Mouse (Mus musculus): ENCODE data around the gene Ophn1. TPM values are rescaled to one million over a fixed set of nuclear protein-coding genes. Genes with fewer than 3 reads are reported as not detected.

Gene Ophn1
- polyA plus RNA-seq, 1 experiment from 2014 or later: 40.2 TPM

DNA sequence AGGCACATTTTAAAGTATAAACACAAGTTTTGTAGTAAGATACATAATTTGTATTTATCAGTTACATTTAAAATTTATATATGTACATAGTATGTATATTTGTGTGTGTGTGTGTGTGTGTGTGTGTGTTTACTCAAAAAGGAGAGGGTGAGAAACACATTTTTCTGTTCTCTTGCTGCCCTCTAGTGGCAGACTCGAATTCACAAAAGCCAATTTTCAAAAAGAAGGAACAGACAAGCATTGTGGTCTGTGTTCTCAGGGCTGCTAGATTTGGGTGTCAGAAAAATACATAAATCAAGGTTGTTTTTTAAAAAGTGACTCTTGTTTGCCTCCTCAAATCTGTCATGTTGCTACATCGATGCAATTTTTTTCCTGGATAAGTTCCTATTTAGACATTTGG, 272.0 kb downstream of the Ophn1 start:
- 6% methylated on average over 2 of the region's 2 CpGs for WGBS
- Histone ChIP-seq H3K9me3 (no peaks in the 10 kb centered on the region), H3K4me1 (replicated peaks) (no peaks in the 10 kb centered on the region), H3K36me3 (no peaks in the 10 kb centered on the region), H3K27me3 (no peaks in the 10 kb centered on the region), H3K9ac (no peak overlapping the region), H3K27ac (replicated peaks) (no peak overlapping the region), H3K4me2 (no peak overlapping the region), H3K4me3 (no peak overlapping the region)
- no peak for ATAC-seq (ENCODE audit: low FRiP score, low read depth)

DNA sequence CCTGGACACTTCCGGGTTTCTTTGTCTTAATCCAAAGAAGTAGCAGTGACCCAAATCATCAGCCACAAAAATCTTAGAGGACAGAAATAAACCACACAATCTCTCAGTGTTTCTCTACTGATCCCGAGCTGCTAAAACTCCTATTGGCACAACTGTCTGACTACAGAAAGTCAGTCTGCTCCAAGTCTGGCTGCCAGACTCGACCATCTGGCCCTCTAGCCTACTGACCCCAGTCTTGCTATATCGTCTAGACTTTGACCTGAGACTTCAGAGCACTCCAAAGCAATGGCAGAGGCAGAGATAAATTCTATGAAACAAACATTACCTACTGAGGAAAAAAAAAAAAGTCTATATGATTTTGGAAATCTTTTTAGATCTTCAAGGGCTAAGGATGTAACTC, 273.4 kb downstream of the Ophn1 start:
- H3K9ac ChIP-seq: no peak overlapping the region
- no peak for ATAC-seq (ENCODE audit: low FRiP score, low read depth)
- no peaks in the 10 kb centered on the region for H3K4me1 ChIP-seq (replicated peaks)
- no peak overlapping the region for H3K4me2 ChIP-seq
- no peaks in the 10 kb centered on the region for H3K27me3 ChIP-seq
- 72% methylated on average over 4 of the region's 4 CpGs for whole genome bisulfite sequencing
- H3K9me3 ChIP-seq: no peaks in the 10 kb centered on the region
- no peak overlapping the region for H3K4me3 ChIP-seq
- H3K36me3 ChIP-seq: no peaks in the 10 kb centered on the region
- no peak overlapping the region for H3K27ac ChIP-seq (replicated peaks)

DNA sequence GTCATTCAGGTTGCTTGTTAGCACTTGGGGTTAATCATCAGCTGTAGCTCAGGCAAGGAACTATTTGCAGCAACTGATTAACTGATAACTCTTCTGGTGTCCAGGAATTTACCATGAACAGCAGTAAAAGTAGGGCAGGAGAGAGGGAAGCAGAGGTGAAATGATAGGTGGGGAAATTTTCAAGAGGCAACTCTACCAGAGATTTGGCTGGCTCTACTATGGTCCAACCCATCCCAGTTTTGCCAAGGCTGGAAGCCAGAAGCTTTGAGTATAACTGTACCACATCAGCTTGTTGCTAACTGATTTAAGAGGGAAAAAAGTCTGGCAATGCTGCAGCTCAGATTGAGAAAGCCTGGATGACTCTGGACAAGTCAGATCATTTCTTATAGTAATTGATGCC, 316.6 kb downstream of the Ophn1 start:
- ATAC-seq (ENCODE audit: low FRiP score, low read depth): no peak
- Histone ChIP-seq H3K27me3 (no peaks in the 10 kb centered on the region), H3K27ac (replicated peaks) (no peak overlapping the region), H3K4me2 (no peak overlapping the region), H3K9ac (no peak overlapping the region), H3K4me3 (no peak overlapping the region), H3K36me3 (no peaks in the 10 kb centered on the region), H3K4me1 (replicated peaks) (no peaks in the 10 kb centered on the region), H3K9me3 (no peaks in the 10 kb centered on the region)

DNA sequence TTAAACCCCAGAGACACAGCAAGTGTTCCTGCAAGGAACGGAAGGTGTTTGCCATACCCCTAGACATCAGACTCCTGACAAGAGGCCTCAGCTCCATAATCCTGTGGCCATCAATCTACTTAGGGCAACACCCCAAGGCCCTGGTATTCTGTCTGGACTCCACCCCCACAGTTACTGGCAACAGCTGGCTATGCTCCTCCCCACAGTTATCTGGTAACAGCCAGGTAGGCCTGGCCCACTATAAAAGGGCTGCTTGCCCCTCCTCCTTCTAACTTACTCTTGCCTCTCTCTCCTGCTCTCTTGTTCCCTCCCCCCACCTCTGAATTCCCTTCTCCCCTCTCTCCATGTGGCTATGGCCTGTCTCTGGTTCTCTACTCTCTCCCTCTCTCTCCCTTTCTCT, 344.4 kb downstream of the Ophn1 start:
- Histone ChIP-seq H3K4me1 (replicated peaks) (no peaks in the 10 kb centered on the region), H3K9ac (no peak overlapping the region), H3K4me3 (no peak overlapping the region), H3K9me3 (no peaks in the 10 kb centered on the region), H3K27me3 (no peaks in the 10 kb centered on the region), H3K4me2 (no peak overlapping the region), H3K36me3 (no peaks in the 10 kb centered on the region), H3K27ac (replicated peaks) (no peak overlapping the region)
- ATAC-seq (ENCODE audit: low FRiP score, low read depth): no peak
- WGBS: 83% methylated on average over 1 of the region's 1 CpGs

DNA sequence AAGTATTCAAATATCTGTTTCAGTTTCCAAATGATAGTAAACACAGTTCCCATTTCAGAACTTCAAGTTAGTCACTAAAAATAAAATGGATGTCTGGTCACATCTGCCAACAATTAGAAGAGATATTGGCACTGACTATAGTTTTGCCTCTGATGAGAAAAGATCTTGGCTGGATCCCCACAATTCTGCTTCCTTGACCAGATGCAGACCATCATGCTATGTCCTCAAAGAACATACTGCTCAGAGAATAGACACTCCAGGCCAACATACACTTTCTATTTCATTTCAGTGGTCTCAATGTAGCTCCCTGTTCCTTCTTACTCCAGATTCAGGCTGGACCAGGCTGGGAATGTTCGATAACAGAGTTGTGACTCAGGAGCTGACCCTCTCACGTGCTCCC, 375.5 kb downstream of the Ophn1 start:
- Histone ChIP-seq H3K9ac (no peak overlapping the region), H3K4me2 (no peak overlapping the region), H3K36me3 (no peaks in the 10 kb centered on the region), H3K27me3 (no peaks in the 10 kb centered on the region), H3K4me1 (replicated peaks) (no peaks in the 10 kb centered on the region), H3K9me3 (no peaks in the 10 kb centered on the region), H3K4me3 (no peak overlapping the region), H3K27ac (replicated peaks) (no peak overlapping the region)
- no peak for ATAC-seq (ENCODE audit: low FRiP score, low read depth)
- 88% methylated on average over 2 of the region's 2 CpGs for WGBS

DNA sequence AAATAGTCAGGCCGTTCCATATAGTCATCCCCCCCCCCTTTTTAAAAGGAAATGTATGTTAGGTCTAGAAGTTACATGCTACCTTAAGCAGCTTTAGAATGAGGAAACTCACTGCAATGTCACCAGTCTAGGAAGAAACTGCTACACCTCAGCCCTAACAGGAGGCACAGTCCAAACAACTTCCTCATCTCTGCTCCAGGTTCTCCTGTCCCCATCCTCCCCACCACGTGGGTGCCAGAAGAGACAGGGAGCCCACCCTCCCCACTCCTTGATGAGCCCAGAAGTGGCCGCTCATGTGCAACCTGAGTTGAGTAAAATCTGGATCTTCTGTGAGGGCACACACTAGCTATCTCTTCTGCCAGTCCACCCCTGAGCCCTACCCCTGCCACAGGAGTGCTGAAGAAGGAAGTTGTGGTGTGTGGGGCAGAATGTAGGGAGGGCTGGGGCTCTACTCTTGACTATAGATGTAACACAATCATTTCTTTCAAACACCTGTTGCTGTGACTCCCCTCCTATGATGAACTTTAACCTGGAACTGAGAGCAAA, 376.4 kb downstream of the Ophn1 start:
- Histone ChIP-seq H3K27me3 (no peaks in the 10 kb centered on the region), H3K9me3 (no peaks in the 10 kb centered on the region), H3K9ac (no peak overlapping the region), H3K4me2 (no peak overlapping the region), H3K27ac (replicated peaks) (no peak overlapping the region), H3K4me1 (replicated peaks) (no peaks in the 10 kb centered on the region), H3K36me3 (no peaks in the 10 kb centered on the region), H3K4me3 (no peak overlapping the region)
- WGBS: 68% methylated on average over 3 of the region's 3 CpGs
- ATAC-seq (ENCODE audit: low FRiP score, low read depth): no peak

Small RNAs within 50 kb of the gene (microRNA-seq; reads per million reads assigned to microRNA genes)
- not detected for gene Gm27554

Other genes with a start within 250 kb of the Ophn1 start
- gene Yipf6, start 45.3 kb upstream of the Ophn1 start, polyA plus RNA-seq (2015; fragmentation: Nextera tagmentation; extraction: Ambion mirVana): 15.5 and 16.5 TPM in 2 replicates
- gene Stard8, start 112.2 kb upstream of the Ophn1 start, polyA plus RNA-seq (2015; fragmentation: Nextera tagmentation; extraction: Ambion mirVana): 5.2 and 5.8 TPM in 2 replicates
- gene Efnb1, start 245.1 kb upstream of the Ophn1 start, polyA plus RNA-seq (2015; fragmentation: Nextera tagmentation; extraction: Ambion mirVana): 28.9 and 29.5 TPM in 2 replicates